Mouse (Mus musculus) cerebellum, adult 2 months (tissue): ENCODE data around the gene Lzic.

Experiments
- CTCF ChIP-seq: fragments of 200-500 bp; IDR thresholded peaks from 2 replicates; pipeline ENCODE4 v1.5.1; 2011; ENCODE audit warnings: low read depth, mild to moderate bottlenecking, control low read depth, low read length, moderate library complexity, borderline replicate concordance; ENCODE audit not compliant: insufficient read depth
- POLR2A ChIP-seq: fragments of 200-500 bp; IDR thresholded peaks from 2 replicates; pipeline ENCODE4 v1.6.1; 2011; ENCODE audit warnings: low read length, control low read depth, borderline replicate concordance; ENCODE audit not compliant: insufficient read depth

DNA sequence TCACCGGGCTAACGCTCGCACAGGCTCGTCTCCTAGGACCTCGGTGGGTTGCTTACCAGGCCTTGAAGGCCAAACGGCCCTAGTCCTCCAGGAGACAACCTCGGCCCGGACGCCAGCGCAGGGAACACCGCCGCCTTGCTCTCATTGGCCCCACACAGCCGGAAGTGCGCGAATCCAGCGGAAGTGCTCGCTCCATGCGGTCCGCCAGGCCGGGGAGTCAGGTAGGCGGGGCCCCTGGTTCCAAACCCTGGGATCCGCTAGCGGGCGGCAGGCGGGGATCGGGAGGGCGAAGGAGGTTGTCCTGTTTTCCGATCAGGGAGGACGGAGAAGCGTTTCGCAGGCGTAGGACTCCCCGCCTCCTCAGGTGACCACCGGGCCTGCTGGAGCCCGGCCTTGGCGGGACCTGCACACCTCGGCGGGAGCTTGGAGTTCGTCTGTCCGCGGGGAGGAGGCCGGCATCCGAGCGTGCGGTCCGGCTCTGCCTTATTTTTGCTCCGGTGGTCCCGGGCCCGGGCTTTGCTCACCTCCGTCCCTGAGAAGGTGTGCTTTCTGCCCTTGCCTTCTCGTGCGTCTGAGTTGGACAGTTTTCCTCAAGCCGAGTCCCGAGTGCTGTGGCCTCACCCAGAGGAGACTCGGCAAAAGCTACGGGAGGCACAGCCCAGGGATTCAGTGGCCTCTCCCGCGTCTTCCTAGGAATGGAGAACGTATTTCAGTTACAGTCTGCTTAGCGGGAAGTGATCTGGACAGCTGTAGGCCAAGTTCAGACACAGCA is at the start of gene Lzic, which contains the start of gene Nmnat1:
- peak; percentile 60; the same call in 1 of the 2 replicates for TF ChIP-seq POLR2A
- TF ChIP-seq CTCF = no peak
